Mouse (Mus musculus): Measurements from ENCODE around the gene Pias1.

Gene Pias1

GRCm38 (mm10) chr9:62857216-62857615 lies 130.5 kb downstream of the Pias1 start:
- DNase-seq (ENCODE audit: low spot score): no peak

GRCm38 (mm10) chr9:62854483-62854882 lies 133.2 kb downstream of the Pias1 start:
- DNase-seq (ENCODE audit: low spot score): no peak

- DNase-seq (ENCODE audit: low spot score): no peak
These were observed 136.2 kb downstream of the Pias1 start for GRCm38 (mm10) chr9:62851571-62851970.

- DNase-seq (ENCODE audit: low spot score): no peak
These were observed 139.1 kb downstream of the Pias1 start for GRCm38 (mm10) chr9:62848641-62849040.

- DNase-seq (ENCODE audit: low spot score): peak; percentile 90
These were observed 140.0 kb downstream of the Pias1 start for GRCm38 (mm10) chr9:62847694-62848093.

GRCm38 (mm10) chr9:62844461-62844860 lies 143.3 kb downstream of the Pias1 start:
- no peak for DNase-seq (ENCODE audit: low spot score)

GRCm38 (mm10) chr9:62843356-62844024 lies 144.2 kb downstream of the Pias1 start:
- DNase-seq (ENCODE audit: low spot score): no peak

GRCm38 (mm10) chr9:62839172-62839770 lies 148.5 kb downstream of the Pias1 start:
- DNase-seq (ENCODE audit: low spot score): peak; percentile 29

- DNase-seq (ENCODE audit: low spot score): peak; percentile 83
These were observed 149.1 kb downstream of the Pias1 start, which contains the start of gene Cln6 for GRCm38 (mm10) chr9:62838506-62839171. Gene Cln6 (plus strand): TSS chr9:62838785.

GRCm38 (mm10) chr9:62838146-62838505 lies 149.6 kb downstream of the Pias1 start:
- DNase-seq (ENCODE audit: low spot score): no peak

GRCm38 (mm10) chr9:62837611-62838010 lies 150.1 kb downstream of the Pias1 start:
- DNase-seq (ENCODE audit: low spot score): no peak

- DNase-seq (ENCODE audit: low spot score): no peak
These were observed 151.8 kb downstream of the Pias1 start for GRCm38 (mm10) chr9:62835705-62836446.

GRCm38 (mm10) chr9:62834906-62835305 lies 152.8 kb downstream of the Pias1 start:
- no peak for DNase-seq (ENCODE audit: low spot score)

- DNase-seq (ENCODE audit: low spot score): no peak
These were observed 157.8 kb downstream of the Pias1 start for GRCm38 (mm10) chr9:62829877-62830276.

GRCm38 (mm10) chr9:62828662-62829086 lies 159.1 kb downstream of the Pias1 start:
- peak; percentile 91 for DNase-seq (ENCODE audit: low spot score)
